ENCODE assay signal across 18 mouse cellular contexts in genomic region chr1:32309637-32310036, GRCm38 (mm10).
DNase-seq lines count a peak whose midpoint lies in the region; ATAC-seq and TF ChIP-seq lines count a peak whose summit lies in the region.
"Had no signal": no experiment of that assay in that cellular context is flagged by ENCODE, and none has a peak within 500 bp of the region (broad histone marks: within the 10 kb centered on the region; RNA-seq: fewer than 3 reads in every experiment).

No protein-coding gene starts in this region.

- no peaks in the 10 kb centered on the region for H3K27me3 ChIP-seq in forebrain, embryonic 14.5 days (replicated peaks; ENCODE audit: control insufficient read depth, insufficient read depth, low read length)
- H3K27me3 ChIP-seq in forebrain, embryonic 10.5 days (ENCODE audit: poor library complexity, severe bottlenecking): no peaks in the 10 kb centered on the region
- no peaks in the 10 kb centered on the region for H3K27me3 ChIP-seq in lung, embryonic 14.5 days (ENCODE audit: insufficient read depth, low read length)
- no peaks in the 10 kb centered on the region for H3K27me3 ChIP-seq in neural tube, embryonic 15.5 days (replicated peaks)
- H3K27me3 ChIP-seq in forebrain, postnatal 0 days (ENCODE audit: insufficient read depth, low read length): no peaks in the 10 kb centered on the region
- H3K27me3 ChIP-seq: heart, embryonic 12.5 days; intestine, embryonic 15.5 days; Patski had no signal

- peak; percentile 89 for ATAC-seq in forebrain, embryonic 14.5 days
- ATAC-seq in lung, embryonic 14.5 days (ENCODE audit: insufficient read depth): no peak
- 0 out of 2 replicates have a peak, but pooled peaks have one; percentile 17 for ATAC-seq in neural tube, embryonic 15.5 days (ENCODE audit: low FRiP score)
- no peak for ATAC-seq in forebrain, postnatal 0 days
- ATAC-seq: activated CD4-positive, CD25-positive, alpha-beta regulatory T cell, adult 4 months; intestine, embryonic 15.5 days; Patski had no signal

- H3K4me1 ChIP-seq in forebrain, embryonic 14.5 days (ENCODE audit: control insufficient read depth, insufficient read depth, low read length): no peaks in the 10 kb centered on the region
- H3K4me1 ChIP-seq in forebrain, embryonic 10.5 days: 0 out of 2 replicates have a peak, but pooled peaks cover 3% of the 10 kb centered on the region
- no peaks in the 10 kb centered on the region for H3K4me1 ChIP-seq in lung, embryonic 14.5 days (ENCODE audit: insufficient read depth)
- H3K4me1 ChIP-seq in neural tube, embryonic 15.5 days: no peaks in the 10 kb centered on the region
- no peaks in the 10 kb centered on the region for H3K4me1 ChIP-seq in forebrain, postnatal 0 days (ENCODE audit: insufficient read depth)
- H3K4me1 ChIP-seq: embryonic facial prominence, embryonic 10.5 days; heart, embryonic 12.5 days; intestine, embryonic 15.5 days had no signal

- H3K27ac ChIP-seq in forebrain, embryonic 14.5 days (ENCODE audit: low read depth, low read length): no peak overlapping the region
- no peak overlapping the region for H3K27ac ChIP-seq in forebrain, embryonic 10.5 days
- H3K27ac ChIP-seq in lung, embryonic 14.5 days (ENCODE audit: low read depth): no peak overlapping the region
- H3K27ac ChIP-seq in neural tube, embryonic 15.5 days (replicated peaks): no peak overlapping the region
- no peak overlapping the region for H3K27ac ChIP-seq in forebrain, postnatal 0 days (ENCODE audit: low read depth, low read length)
- H3K27ac ChIP-seq: embryonic facial prominence, embryonic 10.5 days; intestine, embryonic 15.5 days had no signal

- no peak for TF ChIP-seq CTCF in lung, embryonic 14.5 days (IDR thresholded peaks at IDR 0.05; ENCODE audit: low read depth)
- no peak for TF ChIP-seq CTCF in forebrain, postnatal 0 days (IDR thresholded peaks at IDR 0.05; ENCODE audit: low read depth)

- no peak overlapping the region for H3K4me3 ChIP-seq in forebrain, embryonic 14.5 days (ENCODE audit: low read depth, low read length)
- no peak overlapping the region for H3K4me3 ChIP-seq in forebrain, embryonic 10.5 days
- no peak overlapping the region for H3K4me3 ChIP-seq in lung, embryonic 14.5 days (ENCODE audit: low read depth, low read length)
- H3K4me3 ChIP-seq in neural tube, embryonic 15.5 days (replicated peaks): no peak overlapping the region
- no peak overlapping the region for H3K4me3 ChIP-seq in forebrain, postnatal 0 days (ENCODE audit: low read depth, low read length)
- H3K4me3 ChIP-seq: embryonic facial prominence, embryonic 10.5 days; heart, embryonic 12.5 days; intestine, embryonic 15.5 days had no signal

- H3K9ac ChIP-seq in forebrain, embryonic 14.5 days (ENCODE audit: low read length): no peak overlapping the region
- H3K9ac ChIP-seq in lung, embryonic 14.5 days: no peak overlapping the region
- no peak overlapping the region for H3K9ac ChIP-seq in neural tube, embryonic 15.5 days (replicated peaks)
- no peak overlapping the region for H3K9ac ChIP-seq in forebrain, postnatal 0 days
- H3K9ac ChIP-seq: heart, embryonic 12.5 days; intestine, embryonic 15.5 days had no signal

- peak; percentile 78 for DNase-seq in forebrain, embryonic 14.5 days (ENCODE audit: low spot score)
- DNase-seq in forebrain, embryonic 10.5 days (ENCODE audit: extremely low spot score, low spot score): no peak
- peak; percentile 11 for DNase-seq in lung, embryonic 14.5 days
- no peak for DNase-seq in lung, postnatal 14 days
- DNase-seq in neural tube, embryonic 10.5 days (ENCODE audit: extremely low spot score, low spot score): no peak
- peak; percentile 24 for DNase-seq in forebrain, postnatal 0 days
- no peak for DNase-seq in c-Kit-positive CD71-positive TER-119-positive erythroid progenitor cells, embryonic 14.5 days (ENCODE audit: low spot score)
- DNase-seq: adrenal gland, postnatal 14 days; cerebellum, adult 18-20 months; cerebellum, adult 9-11 months; gastrocnemius, postnatal 25 days; kidney, adult 18-20 months had no signal

- H3K36me3 ChIP-seq in forebrain, embryonic 14.5 days (ENCODE audit: control insufficient read depth, insufficient read depth, low read length): no peaks in the 10 kb centered on the region
- no peaks in the 10 kb centered on the region for H3K36me3 ChIP-seq in forebrain, embryonic 10.5 days (replicated peaks)
- H3K36me3 ChIP-seq in lung, embryonic 14.5 days (ENCODE audit: insufficient read depth): no peaks in the 10 kb centered on the region
- no peaks in the 10 kb centered on the region for H3K36me3 ChIP-seq in neural tube, embryonic 15.5 days
- H3K36me3 ChIP-seq in forebrain, postnatal 0 days (ENCODE audit: insufficient read depth): no peaks in the 10 kb centered on the region
- H3K36me3 ChIP-seq: embryonic facial prominence, embryonic 10.5 days; heart, embryonic 12.5 days; intestine, embryonic 15.5 days had no signal

- no peaks in the 10 kb centered on the region for H3K9me3 ChIP-seq in forebrain, embryonic 14.5 days (replicated peaks; ENCODE audit: control insufficient read depth, low read length)
- H3K9me3 ChIP-seq in forebrain, embryonic 10.5 days: no peaks in the 10 kb centered on the region
- no peaks in the 10 kb centered on the region for H3K9me3 ChIP-seq in lung, embryonic 14.5 days (ENCODE audit: low read depth, low read length)
- H3K9me3 ChIP-seq in neural tube, embryonic 15.5 days (replicated peaks): no peaks in the 10 kb centered on the region
- no peaks in the 10 kb centered on the region for H3K9me3 ChIP-seq in forebrain, postnatal 0 days (ENCODE audit: low read length)
- H3K9me3 ChIP-seq: embryonic facial prominence, embryonic 10.5 days; heart, embryonic 12.5 days; intestine, embryonic 15.5 days had no signal

- H3K4me2 ChIP-seq in forebrain, embryonic 14.5 days (ENCODE audit: low read length): no peak overlapping the region
- H3K4me2 ChIP-seq in lung, embryonic 14.5 days: no peak overlapping the region
- no peak overlapping the region for H3K4me2 ChIP-seq in neural tube, embryonic 15.5 days
- H3K4me2 ChIP-seq in forebrain, postnatal 0 days (ENCODE audit: low read depth): no peak overlapping the region
- H3K4me2 ChIP-seq: heart, embryonic 12.5 days; intestine, embryonic 15.5 days had no signal

Comparison
In these comparisons a context has a peak if more than half of its experiments do, and no peak if none do; other contexts are left out.
1. ATAC-seq: peak in forebrain, embryonic 14.5 days (single experiment) and neural tube, embryonic 15.5 days (single experiment); none in lung, embryonic 14.5 days (single experiment) and forebrain, postnatal 0 days (single experiment).
2. DNase-seq: peak in forebrain, embryonic 14.5 days (single experiment), lung, embryonic 14.5 days (single experiment) and forebrain, postnatal 0 days (single experiment); none in forebrain, embryonic 10.5 days (single experiment), lung, postnatal 14 days (single experiment), neural tube, embryonic 10.5 days (single experiment) and c-Kit-positive CD71-positive TER-119-positive erythroid progenitor cells, embryonic 14.5 days (single experiment).